Mouse (Mus musculus) hindbrain, embryonic 10.5 days (tissue): ENCODE data around the gene Tada2b. TPM values are rescaled to one million over a fixed set of nuclear protein-coding genes. Genes with fewer than 3 reads are reported as not detected.

Source experiments
- DNase-seq: peaks from one replicate; pipeline ENCODE4 v3.0.0-alpha.2; 2017; ENCODE audit warnings: low spot score
- H3K27ac ChIP-seq: fragments of 300-500 bp; sonication (generic); 2 replicates; pipeline ENCODE4 v1.5.1; 2016; ENCODE audit warnings: mild to moderate bottlenecking, moderate library complexity
- H3K27me3 ChIP-seq: fragments of 300-500 bp; sonication (generic); 2 replicates; pipeline ENCODE4 v1.6.1; 2016; ENCODE audit warnings: mild to moderate bottlenecking; ENCODE audit not compliant: poor library complexity, insufficient read depth, severe bottlenecking
- H3K36me3 ChIP-seq: fragments of 300-500 bp; sonication (generic); 2 replicates; pipeline ENCODE4 v1.6.1; 2016; ENCODE audit warnings: mild to moderate bottlenecking, moderate library complexity
- H3K4me1 ChIP-seq: fragments of 300-500 bp; sonication (generic); replicated peaks from 2 replicates; pipeline ENCODE4 v1.6.1; 2016; ENCODE audit warnings: mild to moderate bottlenecking
- H3K4me3 ChIP-seq: fragments of 300-500 bp; sonication (generic); 2 replicates; pipeline ENCODE4 v1.5.1; 2016; ENCODE audit warnings: mild to moderate bottlenecking, moderate library complexity
- H3K9me3 ChIP-seq: fragments of 300-500 bp; sonication (generic); 2 replicates; pipeline ENCODE4 v1.6.1; 2016; ENCODE audit warnings: mild to moderate bottlenecking, moderate library complexity
- WGBS: fragments of 180-500 bp; shearing (Covaris S2); methylation state at CpG from one replicate; pipeline ENCODE4 v1.1.7; 2016; 5-methylcytosine and 5-hydroxymethylcytosine counted together
- polyA plus RNA-seq: library from polyadenylated mRNA; unstranded; fragments of >200 nt; fragmentation: Nextera tagmentation; extraction: Ambion mirVana; gene quantifications from 2 replicates; pipeline ENCODE4 v1.2.1, GENCODE M21; 2016

Gene Tada2b
- polyA plus RNA-seq, 1 experiment from 2014 or later, result 1.7 TPM

DNA sequence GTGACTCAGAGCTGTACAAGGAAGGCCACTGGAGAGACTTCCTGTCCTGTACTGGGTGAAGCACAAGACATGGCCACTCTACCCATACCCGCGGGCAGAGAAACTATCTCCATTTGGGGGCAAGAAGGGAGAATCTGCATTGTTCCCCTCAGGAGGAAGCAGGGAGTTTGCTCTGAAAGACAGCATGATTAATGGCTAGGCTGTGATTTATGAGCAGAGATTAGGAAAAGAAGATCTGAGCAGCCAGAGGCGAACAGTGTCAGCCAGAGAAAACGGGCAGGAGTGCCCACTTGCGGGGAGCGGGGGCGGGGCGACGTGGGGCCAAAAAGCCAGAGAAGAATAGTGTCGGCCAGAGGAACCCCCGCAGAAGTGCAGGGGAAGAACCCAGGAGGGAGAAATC, 56.3 kb downstream of the Tada2b start:
- no peak for DNase-seq
- 58% methylated on average over 11 of the region's 11 CpGs for WGBS
- peaks cover 32% of the 10 kb centered on the region for H3K4me1 ChIP-seq
- no peak overlapping the region for H3K4me3 ChIP-seq
- no peaks in the 10 kb centered on the region for H3K36me3 ChIP-seq
- no peaks in the 10 kb centered on the region for H3K9me3 ChIP-seq
- no peaks in the 10 kb centered on the region for H3K27me3 ChIP-seq
- H3K27ac ChIP-seq, result peak overlapping the region; percentile 35; the same call in 1 of the 2 replicates

DNA sequence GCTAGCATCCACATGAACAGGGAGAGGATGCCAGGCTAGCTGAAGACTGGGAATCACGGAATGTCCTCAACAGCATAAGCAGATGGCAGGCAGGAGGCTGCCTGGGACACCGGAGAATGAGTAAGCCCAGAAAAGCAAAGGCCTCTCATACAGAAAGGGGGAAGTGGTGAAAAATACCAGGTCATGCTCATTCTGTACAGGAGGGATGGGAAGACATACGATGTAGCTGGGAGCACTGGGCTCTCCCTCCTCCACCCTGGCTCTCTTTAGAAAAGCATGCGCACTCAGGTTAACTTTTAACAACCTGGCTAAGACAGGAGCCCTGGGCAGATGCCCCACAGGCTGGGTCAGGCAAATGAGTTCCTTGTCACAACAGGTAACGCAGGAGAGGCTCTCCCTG, 57.7 kb downstream of the Tada2b start:
- no peak overlapping the region for H3K27ac ChIP-seq
- WGBS, result 85% methylated on average over 5 of the region's 5 CpGs
- no peak overlapping the region for H3K4me3 ChIP-seq
- no peak for DNase-seq
- H3K36me3 ChIP-seq, result no peaks in the 10 kb centered on the region
- no peaks in the 10 kb centered on the region for H3K27me3 ChIP-seq
- peaks cover 28% of the 10 kb centered on the region for H3K4me1 ChIP-seq
- H3K9me3 ChIP-seq, result no peaks in the 10 kb centered on the region

DNA sequence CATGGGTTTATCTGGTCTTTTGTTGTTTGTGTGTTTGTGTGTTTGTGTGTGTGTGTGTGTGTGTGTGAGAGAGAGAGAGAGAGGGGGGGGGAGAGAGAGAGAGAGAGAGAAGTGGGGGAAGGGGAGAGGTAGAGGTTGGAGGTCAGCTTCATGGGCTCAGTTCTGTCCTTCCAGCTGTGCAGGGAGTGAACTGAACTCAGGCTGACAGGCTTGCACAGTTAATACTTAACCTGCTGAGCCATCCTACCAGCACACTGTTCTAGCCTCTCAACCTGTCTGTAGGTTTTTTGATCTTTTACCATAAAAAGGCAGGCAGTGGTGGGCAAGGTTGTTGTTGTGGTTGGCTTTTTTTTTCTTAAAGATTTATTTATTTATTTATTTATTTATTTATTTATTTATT, 59.4 kb downstream of the Tada2b start:
- H3K36me3 ChIP-seq, result no peaks in the 10 kb centered on the region
- H3K9me3 ChIP-seq, result no peaks in the 10 kb centered on the region
- no peak for DNase-seq
- H3K4me1 ChIP-seq, result peaks cover 12% of the 10 kb centered on the region
- no peak overlapping the region for H3K4me3 ChIP-seq
- no peaks in the 10 kb centered on the region for H3K27me3 ChIP-seq
- no peak overlapping the region for H3K27ac ChIP-seq

Other genes with a start within 250 kb of the Tada2b start
- gene Sorcs2, start 86.1 kb downstream of the Tada2b start, polyA plus RNA-seq, result 7.5 and 10.5 TPM in 2 replicates
- gene Grpel1, start 19.3 kb downstream of the Tada2b start, polyA plus RNA-seq, result 58.4 and 59.3 TPM in 2 replicates
- gene Ccdc96, start 303 bp upstream of the Tada2b start, polyA plus RNA-seq, result 3.1 and 4.0 TPM in 2 replicates
- gene Tbc1d14, start 109.0 kb upstream of the Tada2b start, polyA plus RNA-seq, result 37.1 and 44.4 TPM in 2 replicates
- gene D5Ertd579e, start 211.7 kb upstream of the Tada2b start, polyA plus RNA-seq, result 25.9 and 28.2 TPM in 2 replicates